Mouse (Mus musculus) C2C12 (cell line): Measurements from ENCODE around the gene Nceh1.

Experiments
- CTCF ChIP-seq: IDR thresholded peaks from one replicate; pipeline ENCODE4 v1.5.1; 2011; ENCODE audit not compliant: control insufficient read depth, insufficient read depth, insufficient read length
- MYOG ChIP-seq: IDR thresholded peaks from one replicate; pipeline ENCODE4 v1.6.1; 2011; ENCODE audit not compliant: control insufficient read depth, insufficient read length; ENCODE audit errors: extremely low read depth

DNA sequence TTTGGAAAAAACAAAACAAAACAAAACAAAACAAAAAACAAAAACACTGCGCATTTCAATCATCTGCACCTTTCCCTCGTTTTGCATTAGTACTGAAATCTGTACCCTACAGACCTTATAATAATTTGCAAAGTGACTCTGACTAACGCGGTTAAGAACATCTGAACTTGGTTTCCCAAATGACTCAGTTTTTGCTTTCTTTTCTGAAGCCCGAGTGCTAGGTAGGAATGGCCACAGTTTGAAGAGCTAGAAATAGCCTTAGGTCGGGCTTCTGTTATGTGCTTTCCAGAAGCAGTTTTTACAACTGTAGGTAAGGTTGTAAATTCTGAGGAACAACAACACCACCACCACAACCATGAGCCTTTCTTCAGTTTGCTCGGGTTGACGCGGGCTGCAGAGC is 59.1 kb downstream of the Nceh1 start:
- TF ChIP-seq CTCF (no peak), MYOG (no peak)
